Mouse (Mus musculus) CH12.LX (cell line): ENCODE results near the gene Copg2.

ENCODE experiments used
- CTCF ChIP-seq, 2 experiments: IDR thresholded peaks in 1 of 2; conservative IDR thresholded peaks in 1 of 2; 2 replicates each; pipeline ENCODE4 v1.5.1; 2011 to 2012; ENCODE audit warnings: low read depth in 2 of 2, low read length in 2 of 2, improper control_type of control experiment in 1 of 2, inconsistent platforms in 1 of 2, mild to moderate bottlenecking in 1 of 2, moderate library complexity in 1 of 2
- JUND ChIP-seq: conservative IDR thresholded peaks from 2 replicates; pipeline ENCODE4 v1.6.1; 2011; ENCODE audit warnings: low read depth, low read length, improper control_type of control experiment
- MAFK ChIP-seq: IDR thresholded peaks from 2 replicates; pipeline ENCODE4 v1.6.1; 2011; ENCODE audit warnings: low read length, improper control_type of control experiment; ENCODE audit not compliant: insufficient replicate concordance
- MAX ChIP-seq: IDR thresholded peaks from 2 replicates; pipeline ENCODE4 v1.6.1; 2011; ENCODE audit warnings: low read length, improper control_type of control experiment
- NRF1 ChIP-seq: IDR thresholded peaks from 2 replicates; pipeline ENCODE4 v1.6.1; 2014; ENCODE audit warnings: low read depth, mild to moderate bottlenecking, inconsistent platforms, low read length, improper control_type of control experiment, moderate library complexity
- POLR2A ChIP-seq: IDR thresholded peaks from 2 replicates; pipeline ENCODE4 v1.6.1; 2011; ENCODE audit warnings: low read depth, mild to moderate bottlenecking, improper control_type of control experiment, low read length

DNA sequence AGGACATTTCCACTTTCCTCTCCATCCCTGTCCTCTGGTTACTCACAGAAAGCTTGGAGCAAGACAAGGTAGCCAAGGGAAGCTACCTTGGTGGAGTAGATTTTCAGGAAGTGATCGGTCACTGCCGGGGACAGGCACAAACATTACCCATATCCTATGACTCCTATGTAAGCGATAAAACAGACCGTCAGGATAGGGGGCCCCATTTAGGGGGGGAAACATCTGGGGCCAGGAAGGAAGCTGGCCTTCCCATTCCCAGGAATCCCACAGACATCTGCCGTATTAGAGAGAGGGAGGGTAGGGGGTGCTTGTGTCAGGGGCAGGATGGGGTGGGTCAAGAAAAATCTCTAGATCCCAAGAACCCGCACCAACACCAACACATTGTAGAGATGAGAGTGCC, 196.4 kb downstream of the Copg2 start:
- no peak for TF ChIP-seq POLR2A
- no peak for TF ChIP-seq CTCF (conservative IDR thresholded peaks at IDR 0.05 in 1 of 2, IDR thresholded peaks at IDR 0.05 in 1 of 2; ENCODE audit: low read depth in 2 of 2, low read length in 2 of 2)
- TF ChIP-seq JUND = no peak
- TF ChIP-seq MAFK = no peak
- no peak for TF ChIP-seq NRF1
- no peak for TF ChIP-seq MAX
